Mouse (Mus musculus): ENCODE data around the gene Cacna1i. TPM values are rescaled to one million over a fixed set of nuclear protein-coding genes. Genes with fewer than 3 reads are reported as not detected.

Cacna1i gene
- polyA plus RNA-seq, 1 experiment from 2014 or later = 0.03 TPM

- 70% methylated on average over 6 of the region's 6 CpGs for WGBS
- H3K4me1 ChIP-seq (replicated peaks; ENCODE audit: control insufficient read depth, insufficient read depth, low read length) = no peaks in the 10 kb centered on the region
- no peak overlapping the region for H3K9ac ChIP-seq (ENCODE audit: low read depth, low read length)
- no peak for TF ChIP-seq CTCF (IDR thresholded peaks at IDR 0.05; ENCODE audit: low read depth)
- no peak overlapping the region for H3K4me3 ChIP-seq (ENCODE audit: low read depth, low read length)
- H3K27ac ChIP-seq (ENCODE audit: low read depth, low read length) = no peak overlapping the region
- no peaks in the 10 kb centered on the region for H3K36me3 ChIP-seq (ENCODE audit: control insufficient read depth, insufficient read depth)
- no peaks in the 10 kb centered on the region for H3K27me3 ChIP-seq (replicated peaks; ENCODE audit: control insufficient read depth, insufficient read depth, low read length)
- H3K4me2 ChIP-seq (replicated peaks; ENCODE audit: low read depth) = no peak overlapping the region
- no peaks in the 10 kb centered on the region for H3K9me3 ChIP-seq (ENCODE audit: control insufficient read depth)
- ATAC-seq = no peak
Observed at GRCm38 (mm10) chr15:80440195-80440594, 153.2 kb downstream of the Cacna1i start.

GRCm38 (mm10) chr15:80445956-80446687 lies 159.1 kb downstream of the Cacna1i start:
- H3K4me2 ChIP-seq (replicated peaks; ENCODE audit: low read depth) = no peak overlapping the region
- no peak overlapping the region for H3K9ac ChIP-seq (ENCODE audit: low read depth, low read length)
- no peak overlapping the region for H3K4me3 ChIP-seq (ENCODE audit: low read depth, low read length)
- TF ChIP-seq CTCF (IDR thresholded peaks at IDR 0.05; ENCODE audit: low read depth) = no peak
- no peak overlapping the region for H3K27ac ChIP-seq (ENCODE audit: low read depth, low read length)
- no peaks in the 10 kb centered on the region for H3K27me3 ChIP-seq (replicated peaks; ENCODE audit: control insufficient read depth, insufficient read depth, low read length)
- H3K4me1 ChIP-seq (replicated peaks; ENCODE audit: control insufficient read depth, insufficient read depth, low read length) = no peaks in the 10 kb centered on the region
- no peaks in the 10 kb centered on the region for H3K9me3 ChIP-seq (ENCODE audit: control insufficient read depth)
- no peaks in the 10 kb centered on the region for H3K36me3 ChIP-seq (ENCODE audit: control insufficient read depth, insufficient read depth)
- no peak for ATAC-seq
- WGBS = 67% methylated on average over 15 of the region's 15 CpGs

Other genes with a start within 250 kb of the Cacna1i start
- gene Syngr1, start 195.9 kb upstream of the Cacna1i start, polyA plus RNA-seq (2015; fragmentation: Nextera tagmentation; extraction: Ambion mirVana) = 6.8 and 10.4 TPM in 2 replicates
- gene Rpl3, start 195.4 kb upstream of the Cacna1i start, polyA plus RNA-seq (2015; fragmentation: Nextera tagmentation; extraction: Ambion mirVana) = 436 and 450 TPM in 2 replicates
- 12.6 and 13.6 TPM in 2 replicates for gene Tab1, start 154.1 kb upstream of the Cacna1i start, polyA plus RNA-seq (2015; fragmentation: Nextera tagmentation; extraction: Ambion mirVana)
- 12.2 and 13.1 TPM in 2 replicates for gene Mgat3, start 113.5 kb upstream of the Cacna1i start, polyA plus RNA-seq (2015; fragmentation: Nextera tagmentation; extraction: Ambion mirVana)
- 12.0 and 14.2 TPM in 2 replicates for gene Mief1, start 53.2 kb upstream of the Cacna1i start, polyA plus RNA-seq (2015; fragmentation: Nextera tagmentation; extraction: Ambion mirVana)
- gene AC140267.1, start 51.4 kb upstream of the Cacna1i start, polyA plus RNA-seq (2015; fragmentation: Nextera tagmentation; extraction: Ambion mirVana) = not detected in 2 replicates
- 95.2 and 106 TPM in 2 replicates for gene Atf4, start 32.1 kb upstream of the Cacna1i start, polyA plus RNA-seq (2015; fragmentation: Nextera tagmentation; extraction: Ambion mirVana)
- 48.4 and 49.3 TPM in 2 replicates for gene Rps19bp1, start 22.9 kb upstream of the Cacna1i start, polyA plus RNA-seq (2015; fragmentation: Nextera tagmentation; extraction: Ambion mirVana)